Mouse (Mus musculus) forebrain, embryonic 11.5 days (tissue): ENCODE results near the gene Odf2. TPM values are rescaled to one million over a fixed set of nuclear protein-coding genes. Genes with fewer than 3 reads are reported as not detected.
A peak's percentile ranks its signal among the peaks of the same experiment; 100 is the strongest.

ENCODE experiments used
- ATAC-seq: fragments of 200-750 bp; cut with Nextera tagmentation; replicated peaks from 2 replicates; pipeline ENCODE4 v1.8.0; 2017; ENCODE audit warnings: moderate TSS enrichment; ENCODE audit not compliant: low FRiP score
- DNase-seq: peaks from one replicate; pipeline ENCODE4 v3.0.0-alpha.2; 2017; ENCODE audit warnings: low spot score
- H3K27ac ChIP-seq: fragments of 300-500 bp; sonication (generic); 2 replicates; pipeline ENCODE4 v1.5.1; 2014; ENCODE audit warnings: low read depth, low read length
- H3K27me3 ChIP-seq: fragments of 300-500 bp; sonication (generic); 2 replicates; pipeline ENCODE4 v1.6.1; 2014; ENCODE audit warnings: mild to moderate bottlenecking, low read length, mixed read lengths; ENCODE audit not compliant: control insufficient read depth, insufficient read depth
- H3K36me3 ChIP-seq: fragments of 300-500 bp; sonication (generic); 2 replicates; pipeline ENCODE4 v1.6.1; 2014; ENCODE audit warnings: mild to moderate bottlenecking, low read length, moderate library complexity, mixed read lengths; ENCODE audit not compliant: control insufficient read depth, insufficient read depth
- H3K4me1 ChIP-seq: fragments of 300-500 bp; sonication (generic); replicated peaks from 2 replicates; pipeline ENCODE4 v1.6.1; 2014; ENCODE audit warnings: low read length, mixed read lengths; ENCODE audit not compliant: control insufficient read depth, insufficient read depth
- H3K4me2 ChIP-seq: fragments of 300-500 bp; sonication (generic); 2 replicates; pipeline ENCODE4 v1.6.1; 2014; ENCODE audit warnings: low read depth, mild to moderate bottlenecking, low read length, moderate library complexity, mixed read lengths; ENCODE audit not compliant: severe bottlenecking
- H3K4me3 ChIP-seq: fragments of 300-500 bp; sonication (generic); 2 replicates; pipeline ENCODE4 v1.5.1; 2014; ENCODE audit warnings: low read depth, low read length
- H3K9ac ChIP-seq: fragments of 300-500 bp; sonication (generic); 2 replicates; pipeline ENCODE4 v1.6.1; 2014; ENCODE audit warnings: low read length
- H3K9me3 ChIP-seq: fragments of 300-500 bp; sonication (generic); 2 replicates; pipeline ENCODE4 v1.6.1; 2016; ENCODE audit warnings: low read length, mixed read lengths; ENCODE audit not compliant: control insufficient read depth
- WGBS: fragments of 180-500 bp; shearing (Covaris S2); extraction: QIAGEN DNeasy Blood & Tissue Kit; methylation state at CpG from one replicate; pipeline ENCODE4 v1.1.7; 2014; 5-methylcytosine and 5-hydroxymethylcytosine counted together
- polyA plus RNA-seq: library from polyadenylated mRNA; unstranded; fragments of >200 nt; fragmentation: Nextera tagmentation; extraction: Ambion mirVana; gene quantifications from 2 replicates; pipeline ENCODE4 v1.2.1, GENCODE M21; 2014

Gene Odf2
- 118 and 132 TPM in 2 replicates for polyA plus RNA-seq

DNA sequence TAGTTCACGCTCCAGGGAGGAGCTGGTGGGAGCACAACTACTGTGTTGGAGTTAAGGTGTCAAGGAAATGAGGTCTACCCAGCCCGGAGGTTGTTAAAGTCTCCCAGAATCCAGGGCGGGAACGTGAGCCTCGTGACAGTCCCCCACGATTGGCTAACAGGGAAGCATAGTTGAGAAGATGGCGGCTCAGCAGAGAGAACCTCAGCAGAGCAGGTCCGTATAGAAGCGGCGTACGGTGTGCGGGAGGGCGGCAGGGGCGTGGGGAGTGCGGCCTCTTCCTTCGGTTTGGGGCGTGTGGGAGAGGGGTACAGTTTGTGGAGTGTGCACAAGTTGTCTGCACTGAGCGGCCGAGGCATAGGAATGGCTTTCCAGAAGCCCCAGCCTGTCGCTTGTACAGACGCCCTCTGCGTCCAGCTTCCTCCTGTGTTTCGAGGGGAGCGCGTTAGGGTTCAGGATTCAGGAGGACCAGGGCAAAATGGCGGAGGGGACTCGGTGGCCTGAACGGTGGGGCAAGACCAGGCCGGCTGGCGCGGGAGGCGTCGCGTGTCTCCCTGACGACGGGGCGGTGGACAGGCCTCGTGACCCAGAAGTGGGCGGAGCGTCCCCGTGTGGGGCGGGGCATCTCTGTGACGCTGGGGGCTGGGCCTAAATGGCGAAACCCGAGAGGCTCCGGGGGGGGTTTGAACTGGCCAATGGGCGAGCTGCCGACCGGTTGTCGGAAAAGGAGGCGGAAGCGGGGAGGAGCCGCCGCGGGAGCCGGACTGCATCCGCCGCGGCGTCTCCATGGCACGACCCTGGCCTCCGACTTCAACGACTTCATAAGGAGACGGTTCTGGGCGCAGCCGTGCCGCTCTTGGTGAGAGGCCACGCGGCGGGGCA is at the start of gene Odf2:
Gene Odf2, plus strand, starts transcription at position 156 of the 879 bp plus-strand sequence.
- Histone ChIP-seq H3K9me3 (no peaks in the 10 kb centered on the region), H3K4me3 (peak within 1 kb of the TSS; percentile 98), H3K4me1 (peaks cover 9% of the 10 kb centered on the region; the same call in 1 of the 2 replicates), H3K36me3 (peaks cover 10% of the 10 kb centered on the region; the same call in 1 of the 2 replicates), H3K4me2 (peak within 1 kb of the TSS; percentile 80), H3K27ac (peak within 1 kb of the TSS; percentile 85), H3K9ac (peak within 1 kb of the TSS; percentile 96), H3K27me3 (no peaks in the 10 kb centered on the region)
- whole genome bisulfite sequencing = 1% methylated on average over 70 of the region's 70 CpGs
- ATAC-seq = peak; percentile 87
- DNase-seq = peak; percentile 100

DNA sequence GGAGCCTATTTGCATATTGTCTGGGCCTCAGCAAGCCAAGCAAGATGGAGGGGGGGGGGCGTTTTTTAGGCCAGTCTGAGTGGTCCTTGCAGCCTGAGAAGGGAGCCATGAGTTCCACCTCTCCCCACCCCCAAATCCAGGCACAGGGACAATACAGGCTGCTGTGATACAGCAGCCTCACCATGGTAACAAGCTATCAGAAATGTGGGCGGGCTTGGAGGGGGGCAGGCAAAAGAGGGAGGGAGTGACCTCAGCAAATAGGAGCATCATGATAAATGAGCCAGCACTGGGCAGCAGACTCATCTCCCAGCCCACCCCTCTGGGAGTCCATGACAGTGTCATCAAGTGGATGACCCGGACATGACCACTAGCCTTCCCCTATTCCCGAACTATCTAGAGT is 49.6 kb upstream of the Odf2 start:
- Histone ChIP-seq H3K27ac (no peak overlapping the region; the same call in 1 of the 2 replicates), H3K36me3 (no peaks in the 10 kb centered on the region), H3K9me3 (no peaks in the 10 kb centered on the region), H3K4me1 (peaks cover 10% of the 10 kb centered on the region; the same call in 1 of the 2 replicates), H3K4me2 (no peak overlapping the region), H3K9ac (no peak overlapping the region), H3K4me3 (no peak overlapping the region), H3K27me3 (peaks cover 24% of the 10 kb centered on the region)
- ATAC-seq (no peak; the same call in 1 of the 2 replicates), DNase-seq (no peak)
- WGBS = 47% methylated on average over 4 of the region's 4 CpGs

DNA sequence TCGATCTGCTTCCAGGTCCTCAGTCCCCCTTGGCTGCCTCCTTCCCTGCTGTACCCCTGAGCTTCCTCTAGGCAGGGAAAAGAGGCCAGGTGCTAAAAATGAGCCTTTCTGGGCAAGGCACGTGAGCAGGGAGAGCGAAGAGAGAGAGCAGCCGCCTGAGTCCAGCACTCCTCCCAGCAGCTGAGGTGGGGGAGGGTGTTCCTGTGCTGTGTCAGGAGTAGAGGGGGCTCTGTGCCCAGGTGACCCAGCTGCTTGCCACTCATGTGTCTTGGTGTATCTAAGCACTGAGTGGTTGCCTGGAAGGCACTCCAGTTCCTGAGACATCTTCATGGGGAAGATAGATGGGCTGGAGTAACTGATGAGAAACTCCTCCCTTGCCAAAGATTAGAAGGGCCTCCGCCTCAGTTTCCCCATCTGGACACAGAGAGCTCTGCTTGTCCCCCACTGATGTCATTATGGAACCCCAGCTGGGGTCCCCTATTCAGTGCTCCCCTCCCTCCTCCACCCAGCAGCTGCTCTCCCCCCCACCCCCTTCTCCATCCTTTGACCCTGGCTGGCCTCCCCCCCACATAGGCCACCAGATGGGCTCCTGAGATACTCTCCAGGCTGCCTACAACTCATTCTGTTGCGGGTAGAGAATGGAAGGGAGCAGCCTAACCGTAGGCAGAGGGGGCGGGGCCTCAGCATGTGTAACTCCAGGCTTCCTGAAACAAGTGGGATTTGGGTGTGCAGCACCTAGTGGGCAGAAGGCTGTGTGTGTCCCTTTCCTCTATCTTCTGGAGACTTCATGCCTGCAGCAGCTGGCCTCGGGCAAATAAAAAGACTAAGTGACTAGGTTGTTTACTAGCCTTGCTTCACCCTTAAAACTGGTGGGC is 45.6 kb upstream of the Odf2 start:
- WGBS = 58% methylated on average over 9 of the region's 9 CpGs
- Histone ChIP-seq H3K27ac (no peak overlapping the region), H3K9me3 (no peaks in the 10 kb centered on the region), H3K36me3 (no peaks in the 10 kb centered on the region), H3K27me3 (peaks cover 50% of the 10 kb centered on the region), H3K4me2 (no peak overlapping the region), H3K4me1 (peaks cover 14% of the 10 kb centered on the region), H3K9ac (no peak overlapping the region), H3K4me3 (no peak overlapping the region)
- no peak for ATAC-seq
- no peak for DNase-seq

DNA sequence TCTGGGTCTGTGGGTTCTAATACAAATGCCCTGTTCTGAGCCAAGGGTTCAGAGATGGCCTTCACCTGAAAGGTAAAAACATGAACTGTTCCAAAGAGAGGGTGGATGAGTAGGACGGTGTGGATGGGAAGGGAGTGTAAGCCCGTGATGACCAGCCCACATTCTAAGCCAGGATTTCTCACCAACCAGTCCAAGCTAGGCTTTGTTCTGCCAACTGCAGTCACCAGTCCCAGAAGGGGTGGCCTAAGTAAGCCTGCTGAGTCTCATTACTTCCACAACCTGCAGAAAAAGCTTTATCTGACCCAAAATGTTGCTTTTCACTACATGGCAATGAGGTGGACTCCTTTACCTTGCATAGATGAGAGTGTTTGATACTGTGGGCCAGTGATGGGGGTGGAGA is 44.9 kb upstream of the Odf2 start:
- Histone ChIP-seq H3K4me3 (no peak overlapping the region), H3K27me3 (peaks cover 55% of the 10 kb centered on the region), H3K4me2 (peak overlapping the region; percentile 15; the same call in 1 of the 2 replicates), H3K36me3 (no peaks in the 10 kb centered on the region), H3K27ac (no peak overlapping the region), H3K9ac (no peak overlapping the region), H3K9me3 (no peaks in the 10 kb centered on the region), H3K4me1 (peaks cover 14% of the 10 kb centered on the region)
- ATAC-seq = no peak
- 45% methylated on average over 2 of the region's 2 CpGs for WGBS
- no peak for DNase-seq

DNA sequence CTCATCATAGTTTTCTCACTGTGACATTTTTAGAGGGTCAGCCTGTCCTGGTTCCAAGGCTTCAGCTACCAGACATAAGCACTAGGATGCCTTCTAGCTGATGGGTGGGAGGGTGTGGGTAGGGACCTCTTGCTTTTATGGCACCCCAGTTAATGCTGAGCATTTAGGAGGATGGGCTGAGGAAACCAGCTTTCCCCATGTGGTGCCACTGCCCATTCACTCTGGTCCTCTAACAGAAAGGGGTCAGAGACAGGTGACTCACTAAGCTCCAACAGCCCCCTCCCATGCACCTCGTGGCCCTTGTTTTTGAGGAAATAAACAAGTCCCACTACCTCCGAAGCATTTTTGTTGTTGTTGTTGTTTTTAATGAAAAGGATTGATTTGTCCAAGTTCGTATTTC is 44.4 kb upstream of the Odf2 start:
- H3K9ac ChIP-seq = no peak overlapping the region
- H3K4me3 ChIP-seq = peak overlapping the region; percentile 47
- no peaks in the 10 kb centered on the region for H3K9me3 ChIP-seq
- DNase-seq (no peak), ATAC-seq (no peak)
- 9% methylated on average over 3 of the region's 3 CpGs for WGBS
- peaks cover 12% of the 10 kb centered on the region for H3K4me1 ChIP-seq
- H3K27me3 ChIP-seq = peaks cover 57% of the 10 kb centered on the region
- H3K27ac ChIP-seq = no peak overlapping the region
- H3K36me3 ChIP-seq = no peaks in the 10 kb centered on the region
- peak overlapping the region; percentile 97; the same call in 1 of the 2 replicates for H3K4me2 ChIP-seq

DNA sequence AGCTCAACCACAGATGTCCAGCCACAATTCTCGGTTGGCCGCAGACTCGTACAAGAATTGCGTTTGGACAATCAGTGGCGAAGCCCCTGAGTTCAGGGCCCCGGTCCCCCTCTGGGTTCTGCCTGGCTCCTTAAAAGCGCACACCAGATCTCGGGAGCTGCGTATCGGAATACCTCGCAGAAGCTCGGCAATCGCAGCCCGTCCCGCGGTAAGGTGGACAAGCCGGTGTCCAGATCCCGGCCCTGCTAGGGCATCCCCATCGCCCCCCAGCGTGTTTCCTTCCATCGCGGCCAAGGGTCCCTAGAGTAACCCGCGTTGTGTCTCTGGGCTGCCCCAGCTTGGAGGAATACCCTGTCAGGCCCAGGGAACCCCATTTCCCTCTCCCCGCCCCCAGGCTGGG is 43.4 kb upstream of the Odf2 start:
- DNase-seq (peak; percentile 66), ATAC-seq (no peak)
- Histone ChIP-seq H3K4me3 (peak overlapping the region; percentile 47), H3K9me3 (no peaks in the 10 kb centered on the region), H3K36me3 (no peaks in the 10 kb centered on the region), H3K27ac (no peak overlapping the region), H3K27me3 (peaks cover 57% of the 10 kb centered on the region), H3K9ac (peak overlapping the region; percentile 71), H3K4me2 (peak overlapping the region; percentile 97), H3K4me1 (peaks cover 12% of the 10 kb centered on the region)
- WGBS = 2% methylated on average over 25 of the region's 25 CpGs

DNA sequence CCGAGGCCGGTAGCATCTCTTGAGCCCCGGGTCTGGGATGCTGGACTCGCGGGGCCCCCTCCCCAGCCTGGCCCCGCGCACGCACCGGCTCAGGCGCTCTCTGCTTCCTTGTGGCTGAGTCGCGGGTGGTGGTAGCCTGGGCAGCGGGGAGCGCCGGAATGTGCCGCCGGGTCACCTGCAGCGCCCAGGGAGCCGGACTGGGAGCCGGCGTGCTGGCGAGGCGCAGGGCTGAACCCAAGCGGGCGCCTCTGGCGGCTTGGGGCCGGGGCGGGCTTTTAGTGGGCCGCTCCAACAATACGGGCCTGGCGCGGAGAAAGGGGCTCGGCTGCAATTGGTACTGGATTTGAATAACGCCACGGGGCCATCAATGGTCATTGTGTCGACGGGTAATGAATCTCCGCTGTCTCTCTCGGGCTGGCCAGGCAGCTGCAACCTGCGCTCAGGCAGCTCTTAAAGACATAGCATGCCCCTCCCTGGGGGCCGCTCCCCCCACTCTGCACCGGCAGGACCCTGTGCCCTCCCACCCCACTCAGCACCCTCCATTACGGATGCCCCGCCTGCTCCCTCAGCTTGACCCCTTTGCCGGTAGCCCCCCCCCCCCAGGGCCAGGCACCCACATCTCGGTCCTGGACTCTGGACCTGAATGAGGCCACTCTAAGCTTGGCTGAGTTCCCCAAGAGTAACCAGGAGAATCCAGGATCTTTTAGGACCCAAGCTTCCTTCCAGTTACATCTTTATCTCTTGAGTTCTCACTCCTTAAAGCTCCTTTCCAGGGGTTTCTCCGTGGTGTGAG is 42.8 kb upstream of the Odf2 start:
- Histone ChIP-seq H3K27ac (no peak overlapping the region), H3K4me3 (peak overlapping the region; percentile 47), H3K4me2 (peak overlapping the region; percentile 97), H3K27me3 (peaks cover 57% of the 10 kb centered on the region), H3K9me3 (no peaks in the 10 kb centered on the region), H3K4me1 (peaks cover 12% of the 10 kb centered on the region), H3K9ac (peak overlapping the region; percentile 71), H3K36me3 (no peaks in the 10 kb centered on the region)
- WGBS = 2% methylated on average over 47 of the region's 47 CpGs
- DNase-seq (peak; percentile 81), ATAC-seq (peak; percentile 70)

DNA sequence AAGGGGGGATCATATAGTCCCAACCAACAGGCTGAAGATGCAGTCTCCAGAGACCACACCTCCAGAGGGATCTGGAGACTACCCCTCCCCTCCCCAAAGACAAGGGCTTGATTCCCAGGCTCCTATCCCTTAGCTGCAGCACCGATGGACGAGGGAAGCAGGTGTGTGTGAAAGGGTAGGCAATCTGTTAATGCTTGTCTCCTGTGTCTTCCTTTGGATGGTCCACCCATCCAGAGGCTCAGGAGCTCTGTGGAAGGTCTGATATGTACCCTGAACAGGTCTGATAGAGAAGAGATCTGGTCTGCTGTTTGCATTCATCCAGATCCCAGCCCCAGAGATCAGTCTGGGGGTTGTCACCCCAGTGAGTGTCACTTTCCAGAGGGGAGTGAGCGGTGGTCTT is 42.1 kb upstream of the Odf2 start:
- ATAC-seq (no peak), DNase-seq (no peak)
- H3K9ac ChIP-seq = no peak overlapping the region
- H3K4me1 ChIP-seq = peaks cover 12% of the 10 kb centered on the region
- no peak overlapping the region for H3K27ac ChIP-seq
- peak overlapping the region; percentile 3; the same call in 1 of the 2 replicates for H3K4me2 ChIP-seq
- peaks cover 57% of the 10 kb centered on the region for H3K27me3 ChIP-seq
- H3K36me3 ChIP-seq = no peaks in the 10 kb centered on the region
- 25% methylated on average over 3 of the region's 3 CpGs for WGBS
- H3K4me3 ChIP-seq = no peak overlapping the region
- no peaks in the 10 kb centered on the region for H3K9me3 ChIP-seq
